Mouse (Mus musculus) testis, adult 2 months (tissue): Measurements from ENCODE around the gene Nell2.

Experiments
- CTCF ChIP-seq: fragments of 200-500 bp; IDR thresholded peaks from 2 replicates; pipeline ENCODE4 v1.5.1; 2012; ENCODE audit warnings: low read depth, mild to moderate bottlenecking, inconsistent platforms, low read length, moderate library complexity; ENCODE audit not compliant: control insufficient read depth, insufficient read depth, insufficient replicate concordance
- POLR2A ChIP-seq: fragments of 200-500 bp; IDR thresholded peaks from 2 replicates; pipeline ENCODE4 v1.6.1; 2012; ENCODE audit warnings: low read depth, mild to moderate bottlenecking, inconsistent platforms, low read length, moderate library complexity; ENCODE audit not compliant: control insufficient read depth

DNA sequence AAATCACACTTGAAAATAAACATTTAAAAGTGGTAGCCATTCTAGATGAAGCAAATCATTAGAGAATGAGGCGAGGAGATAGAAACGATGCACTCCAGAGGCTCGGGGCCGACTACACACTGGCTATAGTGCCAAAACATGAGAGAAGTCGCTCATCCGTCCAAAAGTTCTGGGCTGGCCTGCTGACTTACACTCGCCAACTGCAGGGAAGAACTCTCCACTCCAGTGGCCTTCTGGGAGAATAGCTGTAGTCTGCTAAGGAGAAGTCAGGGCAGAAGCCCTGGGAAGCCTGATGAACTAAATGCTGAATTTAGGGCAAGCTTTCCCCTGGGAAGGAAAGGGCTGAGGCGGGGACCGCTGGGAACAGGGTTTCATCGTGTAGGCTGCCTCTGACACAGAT lies 231.8 kb downstream of the Nell2 start:
- TF ChIP-seq CTCF (no peak), POLR2A (no peak)
